Mouse (Mus musculus) CH12F3 (cell line): ENCODE results near the gene Olfr341.

Source experiments
- in situ Hi-C: fragments of 300-500 bp; cut with MboI; formaldehyde crosslinking; loops from 2 replicates; pipeline ENCODE4 v1.14.3; 2020; ENCODE audit warnings: low sequenced_read_pairs

Olfr341 gene

DNA sequence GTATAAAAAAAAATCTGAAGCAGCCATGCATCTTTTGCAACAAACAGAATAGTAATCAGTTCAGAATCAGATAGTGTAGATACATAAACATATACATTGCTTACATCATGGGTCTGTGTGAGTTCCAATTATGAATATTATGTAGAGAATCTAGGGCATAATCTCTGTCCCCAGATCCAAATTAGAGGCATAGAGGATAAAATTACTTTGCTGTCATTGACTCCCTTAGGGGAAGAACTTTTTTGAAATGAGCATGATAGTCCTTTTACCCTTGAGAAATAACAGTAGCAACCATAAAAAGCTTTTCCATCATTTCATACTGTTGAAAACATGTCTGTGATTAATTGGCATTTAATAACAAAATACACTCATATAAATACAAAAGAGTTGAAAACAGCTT, at the start of gene Olfr341:
Olfr341 (minus strand) TSS at position 101 of the 400 bp plus-strand sequence.
- in situ Hi-C loops, result no loop called here

DNA sequence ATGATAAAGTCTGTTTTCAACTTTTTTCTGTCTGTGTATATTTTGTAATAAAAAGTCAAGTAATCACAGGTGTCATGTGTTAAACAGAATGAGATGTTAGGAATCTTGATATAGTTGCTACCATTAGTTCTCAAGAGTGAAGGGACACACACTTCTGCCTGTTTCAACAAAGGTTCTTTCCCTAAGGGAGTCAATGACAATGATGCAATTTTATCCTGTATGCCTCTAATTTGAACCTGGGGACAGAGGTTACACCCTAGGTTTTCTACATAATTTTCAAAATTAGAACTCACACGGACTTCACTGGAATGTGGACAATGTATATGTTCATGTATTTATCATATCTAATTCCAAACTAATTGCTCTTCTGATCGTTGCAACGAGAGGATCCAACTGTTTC, 42.4 kb upstream of the Olfr341 start, which contains the start of gene Olfr342:
Olfr342 (plus strand) TSS at position 301 of the 400 bp plus-strand sequence.
- in situ Hi-C loops, result no loop called here

GRCm38 (mm10) chr2:36473634-36474033, 8.6 kb downstream of the Olfr341 start:
- in situ Hi-C loops, result no loop called here

- in situ Hi-C loops, result no loop called here
Observed at GRCm38 (mm10) chr2:36452287-36452686, 30.0 kb downstream of the Olfr341 start, which contains the start of gene Olfr340. Gene Olfr340 (plus strand): TSS chr2:36452587.
